Mouse (Mus musculus): ENCODE results near the gene Kbtbd6.

DNA sequence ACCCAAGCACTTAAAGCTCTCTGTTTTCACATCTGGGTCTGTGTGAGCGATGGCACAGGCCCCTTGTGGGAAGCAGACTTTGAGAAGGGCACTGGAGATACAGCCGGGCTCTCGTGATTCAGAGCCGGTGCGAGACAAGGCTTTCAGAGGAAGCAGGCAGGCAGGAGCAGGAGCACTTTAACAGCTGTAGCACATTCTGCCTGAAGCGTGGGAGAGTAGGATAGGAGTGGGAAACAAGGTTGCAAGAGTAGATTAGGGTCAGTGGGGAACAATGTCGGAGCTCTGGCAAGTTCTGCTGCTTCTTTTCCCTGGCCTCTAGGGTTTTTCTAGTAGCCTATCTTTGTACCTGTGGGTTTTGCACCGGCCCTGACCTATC is 35.0 kb downstream of the Kbtbd6 start:
- TF ChIP-seq CHD2 (IDR thresholded peaks at IDR 0.05; ENCODE audit: low read length) = no peak
- no peak for TF ChIP-seq MAX (IDR thresholded peaks at IDR 0.05; ENCODE audit: low read length)
- no peak for TF ChIP-seq JUND (IDR thresholded peaks at IDR 0.05; ENCODE audit: low read depth, low read length)
- TF ChIP-seq ZNF384 (IDR thresholded peaks at IDR 0.05; ENCODE audit: low read depth, low read length) = no peak
- no peak for TF ChIP-seq POLR2A (IDR thresholded peaks at IDR 0.05; ENCODE audit: control insufficient read depth in 1 of 2, insufficient read depth in 1 of 2, low read depth in 1 of 2, low read length in 2 of 2, poor library complexity in 1 of 2)
- TF ChIP-seq CTCF (IDR thresholded peaks at IDR 0.05 in 2 of 3, conservative IDR thresholded peaks at IDR 0.05 in 1 of 3; ENCODE audit: control insufficient read depth in 1 of 3, insufficient read depth in 1 of 3, low read depth in 2 of 3, low read length in 3 of 3, poor library complexity in 1 of 3, severe bottlenecking in 1 of 3) = no peak
- peak; percentile 78 for TF ChIP-seq TAL1 (IDR thresholded peaks at IDR 0.05; ENCODE audit: low read length)
- no peak for TF ChIP-seq POLR2AphosphoS2 (IDR thresholded peaks at IDR 0.05; ENCODE audit: low read length)
- peak in 1 of 2 experiments; percentile 21; a peak in 1 of 4 replicates for TF ChIP-seq EP300 (IDR thresholded peaks at IDR 0.05; ENCODE audit: low read depth in 1 of 2, low read length in 2 of 2)
- TF ChIP-seq NELFE (IDR thresholded peaks at IDR 0.05; ENCODE audit: low read depth, low read length) = no peak
- no peak for TF ChIP-seq KAT2A (conservative IDR thresholded peaks at IDR 0.05; ENCODE audit: low read depth, low read length)
- 0 out of 2 replicates have a peak, but pooled peaks have one; percentile 4 for TF ChIP-seq GATA1 (IDR thresholded peaks at IDR 0.05; ENCODE audit: low read depth, low read length)

Data from MEL (cell line).